Mouse (Mus musculus) small intestine, adult 2 months (tissue): ENCODE measurements around the gene Gm3488.
"Not testable (repeated sequence)": the region's sequence is repeated elsewhere in the genome, so short reads cannot be mapped to it uniquely, and the experiment has no call there.

Experiments
- CTCF ChIP-seq: fragments of 200-500 bp; IDR thresholded peaks from 2 replicates; pipeline ENCODE4 v1.5.1; 2012; ENCODE audit warnings: low read depth, mild to moderate bottlenecking, control low read depth, inconsistent platforms, low read length, moderate library complexity, mixed read lengths; ENCODE audit not compliant: insufficient replicate concordance, insufficient read length; ENCODE audit errors: extremely low read depth
- POLR2A ChIP-seq: fragments of 200-500 bp; IDR thresholded peaks from 2 replicates; pipeline ENCODE4 v1.6.1; 2012; ENCODE audit warnings: low read depth, mild to moderate bottlenecking, control low read depth, inconsistent platforms, low read length, moderate library complexity

- not testable (repeated sequence) for TF ChIP-seq POLR2A, CTCF
Observed at GRCm38 (mm10) chr14:5483907-5484306, 17.6 kb upstream of the Gm3488 start, which contains the start of gene Gm3187.
